Mouse (Mus musculus) embryo, embryonic 11 days (tissue): ENCODE measurements around the gene Ezr.

Experiments used
- DNase-seq: peaks from one replicate; pipeline ENCODE4 v3.0.0-alpha.2; 2015

The Ezr gene

DNA sequence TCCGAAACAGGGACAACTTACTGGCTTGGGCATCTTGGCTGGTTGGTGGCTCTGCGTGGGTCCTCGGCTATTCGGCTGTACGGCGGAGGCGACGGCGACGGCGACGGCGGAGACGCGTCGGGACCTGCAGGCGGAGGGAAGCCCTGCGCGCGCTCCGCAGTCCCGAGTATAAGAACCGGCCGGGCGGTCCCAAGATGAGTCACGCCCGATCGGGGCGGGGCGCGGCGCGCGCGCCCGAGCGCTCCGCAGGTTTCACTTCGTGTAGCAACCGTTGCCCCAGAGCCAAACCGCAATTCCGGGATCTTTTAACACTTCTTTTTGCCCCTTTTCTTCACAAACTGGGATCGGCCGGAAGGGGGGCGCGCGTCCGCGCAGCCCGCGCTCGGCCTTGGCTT is at the start of gene Ezr:
TSS of gene Ezr (minus strand) at position 174 of the 395 bp plus-strand sequence.
- DNase-seq: peak; percentile 92

DNA sequence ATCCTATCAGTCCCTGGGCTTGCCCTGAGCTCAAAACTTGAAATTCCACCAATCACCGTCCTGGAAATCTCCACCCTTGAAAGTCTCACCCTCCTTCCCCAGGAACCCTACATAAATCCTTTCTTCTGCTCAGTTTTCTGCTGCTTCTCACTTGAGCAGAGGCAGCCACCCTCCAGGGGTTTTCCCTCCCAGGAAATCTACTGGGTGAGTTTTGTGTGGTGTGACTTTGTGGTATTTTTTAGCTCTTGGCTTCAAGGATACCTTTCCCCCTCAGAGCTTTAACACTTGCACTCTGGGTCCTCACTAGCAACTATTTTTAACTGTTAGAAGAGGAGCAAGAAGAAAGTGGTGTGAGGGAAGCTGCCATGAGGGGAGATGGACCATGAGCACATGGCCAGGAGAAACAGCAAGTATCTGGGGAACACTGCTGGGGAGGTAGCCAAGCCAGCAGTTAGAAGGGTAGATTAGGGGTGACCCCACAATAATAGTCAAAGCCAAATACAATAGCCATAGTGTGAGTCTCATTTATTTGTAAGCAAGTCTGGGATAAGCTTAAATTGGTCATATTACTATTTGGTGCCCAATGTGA is 47.5 kb upstream of the Ezr start:
- DNase-seq: no peak

GRCm38 (mm10) chr17:6828531-6829150 is 46.1 kb upstream of the Ezr start:
- DNase-seq: no peak

DNA sequence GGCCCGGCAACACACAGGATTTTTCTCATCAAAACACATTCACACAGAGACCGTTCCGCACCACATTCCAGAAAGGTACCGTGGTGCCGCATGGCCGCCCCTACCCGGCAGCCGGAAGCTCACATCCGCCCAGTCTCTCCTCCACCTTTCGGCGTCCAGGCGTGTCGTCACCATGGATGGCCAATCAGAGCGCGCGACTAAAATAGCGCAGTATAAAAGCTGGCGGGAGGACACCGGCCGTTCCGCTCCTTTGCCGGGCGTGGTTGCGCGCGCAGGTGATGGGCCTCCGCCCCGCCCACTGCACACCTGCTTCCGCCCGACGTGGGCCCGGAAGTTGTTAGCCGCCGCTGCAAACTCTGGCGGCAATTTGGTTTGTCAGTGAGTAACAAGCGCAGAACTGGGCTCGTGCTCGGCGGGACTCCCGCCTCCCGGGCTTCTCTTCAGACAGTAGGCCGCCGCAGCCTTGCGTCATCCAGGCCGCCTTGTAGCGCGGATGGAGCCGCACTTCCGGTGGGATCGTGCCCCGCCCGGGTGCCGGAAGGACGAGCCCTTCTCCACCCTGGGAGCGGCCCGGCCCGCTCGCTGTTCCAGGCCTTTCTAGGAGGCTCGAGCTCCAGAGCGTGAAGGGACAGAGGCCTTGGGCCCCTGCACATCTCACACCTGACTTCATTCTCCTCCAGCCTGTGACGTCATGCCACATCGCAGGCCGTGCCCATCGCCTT is 45.3 kb upstream of the Ezr start:
- peak; percentile 97 for DNase-seq

- DNase-seq: no peak
Measured at GRCm38 (mm10) chr17:6827159-6827733, 44.7 kb upstream of the Ezr start.

DNA sequence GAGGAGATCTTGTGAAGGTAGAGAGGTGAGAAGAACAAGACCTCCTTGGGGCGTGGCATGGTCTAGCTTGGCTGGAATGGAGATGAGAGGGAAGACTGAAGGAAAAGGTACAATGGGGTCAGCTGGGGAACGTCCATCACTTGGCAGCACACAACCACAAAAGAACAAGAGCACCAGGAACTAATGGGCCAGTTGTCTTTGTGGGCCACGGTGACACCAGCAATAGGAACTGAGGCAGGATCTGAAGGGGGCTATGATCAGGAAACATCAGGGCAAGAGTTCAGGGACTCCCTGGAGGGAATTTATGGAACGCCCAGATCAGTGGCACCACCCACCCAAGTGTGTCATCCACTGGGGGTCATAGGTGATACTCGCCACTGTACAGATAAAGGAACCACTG is 34.2 kb upstream of the Ezr start:
- no peak for DNase-seq

- no peak for DNase-seq
Measured at GRCm38 (mm10) chr17:6816151-6816550, 33.6 kb upstream of the Ezr start.

DNA sequence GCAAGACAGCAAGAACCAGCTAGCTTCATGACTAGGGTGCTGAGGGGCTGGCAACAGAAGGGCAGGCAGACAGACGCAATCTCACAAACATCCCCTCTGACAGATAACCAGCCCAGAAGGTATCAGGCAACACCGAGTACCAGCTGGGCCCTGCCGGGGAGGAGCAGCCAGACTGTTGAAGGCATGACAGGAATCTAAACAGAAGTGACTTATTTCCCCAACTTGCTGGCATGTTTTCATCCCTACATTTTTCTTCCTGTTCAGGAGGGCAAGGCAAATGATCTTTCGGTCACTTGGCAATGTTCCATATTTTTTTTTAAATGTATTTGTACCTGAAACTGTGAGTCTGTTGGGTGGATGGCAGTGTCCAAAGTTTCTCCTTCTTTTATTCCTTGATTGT is 32.1 kb upstream of the Ezr start:
- DNase-seq: no peak

- peak; percentile 39 for DNase-seq
Measured at GRCm38 (mm10) chr17:6812851-6813191, 30.2 kb upstream of the Ezr start.

- peak; percentile 47 for DNase-seq
Measured at GRCm38 (mm10) chr17:6811931-6812850, 29.6 kb upstream of the Ezr start.

DNA sequence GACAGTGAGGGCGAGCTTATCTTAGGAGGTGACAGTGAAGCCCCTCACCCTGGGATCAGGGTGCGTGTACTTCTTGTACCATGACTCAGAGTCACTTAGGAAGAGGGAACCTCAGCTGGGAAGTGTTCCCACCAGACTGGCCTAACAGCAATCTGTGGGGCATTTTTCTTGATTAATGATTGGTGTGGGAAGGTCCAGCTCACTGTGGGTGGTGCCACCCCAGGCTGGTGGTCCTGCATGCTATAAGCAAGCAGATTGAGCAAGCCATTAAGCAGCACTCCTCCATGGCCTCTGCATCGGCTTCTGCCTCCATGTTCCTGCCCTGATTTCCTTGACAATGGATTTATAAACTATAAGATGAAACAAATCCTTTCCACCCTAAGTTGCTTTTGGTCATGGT is 26.7 kb upstream of the Ezr start:
- no peak for DNase-seq

DNA sequence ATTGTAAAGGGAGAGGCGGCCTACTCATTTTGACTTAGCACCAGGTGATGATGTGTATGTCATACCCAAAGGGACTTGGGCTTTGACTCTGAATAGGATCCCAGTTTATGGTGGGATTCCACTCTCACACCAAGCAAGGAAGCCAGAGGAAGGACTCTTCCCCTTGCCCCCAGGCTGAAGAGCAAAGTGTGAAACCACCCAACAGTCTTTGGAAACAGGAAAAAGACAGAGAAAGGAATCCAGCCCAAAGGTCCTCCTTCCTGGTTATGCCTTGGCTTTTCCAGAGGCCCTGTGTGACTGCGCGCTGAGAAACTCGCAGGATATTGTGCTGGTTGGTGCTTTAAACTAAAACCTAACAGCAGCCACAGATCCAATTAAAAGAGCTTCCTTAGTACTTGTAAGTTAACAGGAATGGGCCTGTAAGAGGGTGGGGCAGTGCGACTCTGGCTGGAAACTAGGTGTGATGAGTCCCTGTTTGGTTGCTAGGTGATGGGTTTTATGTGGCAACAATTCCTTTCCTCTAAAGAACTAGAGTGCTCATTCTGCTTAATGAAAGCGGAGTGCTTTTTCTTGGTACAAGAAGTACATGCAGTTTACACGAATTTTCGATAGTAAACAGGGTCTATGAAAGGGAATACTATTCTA is 26.1 kb upstream of the Ezr start:
- no peak for DNase-seq

DNA sequence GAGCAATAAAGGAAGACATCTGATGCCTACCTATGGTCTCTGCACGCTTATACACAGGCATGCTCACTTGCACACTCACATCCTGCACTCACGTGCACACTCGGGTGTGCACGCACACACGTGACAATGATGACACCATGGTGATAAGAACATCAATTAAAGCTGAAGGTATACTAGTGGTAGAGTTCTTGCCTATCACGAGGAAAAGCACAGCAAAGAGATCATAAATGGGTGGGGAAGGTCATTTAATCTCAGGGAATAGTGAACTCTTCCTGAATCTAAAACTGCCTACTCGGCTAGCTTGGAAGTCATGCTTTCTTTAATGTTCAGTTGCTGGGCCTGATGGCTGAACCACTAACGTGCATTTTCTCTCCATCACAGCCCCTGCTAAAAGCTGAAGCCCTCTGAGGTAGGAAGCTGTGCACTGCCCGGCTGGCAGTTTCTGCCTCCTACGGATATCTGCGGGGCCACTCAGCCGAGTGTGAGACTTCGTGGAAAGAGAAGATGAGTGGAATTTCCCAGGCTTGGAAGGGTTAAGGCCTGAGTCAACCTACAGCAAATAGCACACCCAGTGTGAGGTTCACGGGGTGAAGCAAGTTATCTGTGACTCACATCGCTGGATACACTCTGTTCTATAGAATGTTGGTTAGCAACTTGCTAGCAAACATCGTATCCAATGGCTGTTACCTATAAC is 25.4 kb upstream of the Ezr start:
- no peak for DNase-seq

DNA sequence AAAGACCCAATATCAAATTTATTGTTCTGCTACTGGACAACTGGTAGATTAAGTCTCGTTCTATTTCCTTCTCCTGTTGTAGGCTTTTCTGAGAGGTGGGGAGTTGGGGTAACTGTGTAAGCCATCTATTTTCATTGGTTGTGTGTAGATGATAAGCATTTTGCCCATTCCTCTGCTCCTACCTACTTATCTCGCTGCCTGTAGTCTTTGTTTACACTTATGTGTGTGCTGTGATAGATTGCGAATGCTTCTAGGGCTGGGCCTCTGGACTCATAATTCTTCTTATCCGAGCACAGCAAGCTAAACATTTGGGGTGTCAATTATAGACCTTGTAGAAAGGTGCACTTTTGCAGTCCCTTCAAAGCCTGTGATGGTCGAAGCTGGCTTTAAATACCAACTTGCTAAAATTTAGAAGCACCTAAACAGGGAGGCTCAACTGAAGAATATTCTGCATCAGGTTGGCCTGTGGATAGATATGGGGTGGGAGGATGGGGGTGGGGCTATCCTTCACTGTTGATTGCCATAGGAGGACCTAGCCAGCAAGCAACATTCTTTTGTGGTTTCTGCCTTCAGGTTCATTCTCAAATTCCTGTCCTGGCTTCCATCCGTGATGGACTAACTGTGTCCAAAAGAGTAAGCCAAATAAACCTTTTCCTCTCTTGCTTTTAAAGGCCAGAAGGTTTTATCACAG is 22.4 kb upstream of the Ezr start:
- no peak for DNase-seq

GRCm38 (mm10) chr17:6804111-6804510 is 21.5 kb upstream of the Ezr start:
- no peak for DNase-seq

DNA sequence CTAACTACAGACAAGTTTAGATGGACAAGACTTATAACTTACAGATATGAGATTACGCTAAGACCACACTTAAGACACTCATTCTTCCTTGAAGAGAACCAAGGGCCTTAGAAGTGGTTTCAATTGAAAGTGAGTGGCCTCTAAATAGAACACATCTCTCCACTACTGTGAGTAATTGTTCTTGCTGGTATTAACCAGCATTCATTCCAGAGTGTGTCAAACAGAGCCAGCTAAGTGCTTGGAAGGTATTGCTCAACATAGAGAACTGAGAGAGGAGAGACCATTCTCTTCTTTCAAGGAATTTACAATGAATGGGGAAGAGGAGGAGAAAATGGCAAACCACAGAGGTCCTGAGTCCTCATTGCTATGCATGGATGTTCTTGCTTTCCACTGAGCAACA is 21.0 kb upstream of the Ezr start:
- no peak for DNase-seq

DNA sequence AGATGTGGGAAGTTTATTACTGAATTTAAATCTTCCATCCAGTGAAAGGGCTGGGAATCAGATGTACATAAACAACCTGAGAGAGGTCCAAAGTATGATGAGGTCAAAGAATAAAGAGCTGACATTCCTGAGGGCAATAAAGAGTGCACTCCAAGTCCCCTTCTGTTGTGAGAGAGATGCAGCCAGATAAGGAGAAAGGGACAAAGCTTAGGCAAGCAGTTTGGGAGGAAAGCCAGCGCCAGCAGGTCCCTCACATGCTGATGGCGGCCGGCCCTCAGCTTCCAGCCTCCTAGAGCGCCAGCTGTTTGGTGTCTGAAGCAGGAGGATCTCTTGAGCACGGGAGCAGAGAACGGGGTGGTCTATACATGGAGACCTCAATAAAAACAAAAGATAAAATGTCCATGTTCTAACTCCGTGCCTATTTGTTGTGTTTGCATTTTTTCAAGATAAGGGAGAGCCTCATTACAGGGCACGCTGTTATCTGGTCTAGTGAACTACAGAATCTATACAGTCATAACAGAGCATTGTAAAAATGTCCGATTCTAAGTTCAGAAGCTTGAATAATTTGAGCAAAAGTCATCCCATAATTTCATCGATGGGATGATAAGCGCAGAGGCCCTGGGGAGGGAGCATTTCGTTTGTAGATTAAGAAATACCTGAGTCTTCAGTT is 15.9 kb upstream of the Ezr start:
- DNase-seq: no peak

- no peak for DNase-seq
Measured at GRCm38 (mm10) chr17:6797471-6797870, 14.9 kb upstream of the Ezr start.

DNA sequence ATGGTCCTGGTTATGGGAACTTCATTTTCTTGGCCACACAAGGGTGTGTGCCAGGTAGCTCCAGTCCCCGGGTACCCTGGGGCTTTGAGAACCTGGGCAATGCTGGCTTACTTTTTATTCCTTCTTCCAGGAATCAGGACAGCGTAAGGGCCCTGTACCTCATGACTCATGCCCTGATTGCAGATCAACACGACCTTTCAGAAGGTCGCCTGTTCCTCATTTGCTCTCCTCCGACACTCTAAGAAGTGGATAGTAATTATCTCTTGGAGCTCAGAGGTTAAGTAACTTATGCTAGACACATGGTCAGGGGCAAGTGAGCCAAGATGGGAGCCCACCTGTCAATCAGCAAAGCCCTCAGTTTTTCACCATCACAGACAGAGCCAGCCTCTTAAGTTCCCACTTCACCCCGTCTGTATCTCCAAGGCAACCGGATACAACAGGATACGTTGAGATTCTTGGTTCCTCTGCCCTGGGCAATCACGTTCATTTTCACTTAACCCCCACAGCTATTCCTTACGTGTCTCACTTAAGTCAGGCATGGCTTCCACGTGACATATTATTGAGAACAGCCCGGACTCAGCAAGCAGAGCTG is 11.7 kb upstream of the Ezr start:
- DNase-seq: no peak

DNA sequence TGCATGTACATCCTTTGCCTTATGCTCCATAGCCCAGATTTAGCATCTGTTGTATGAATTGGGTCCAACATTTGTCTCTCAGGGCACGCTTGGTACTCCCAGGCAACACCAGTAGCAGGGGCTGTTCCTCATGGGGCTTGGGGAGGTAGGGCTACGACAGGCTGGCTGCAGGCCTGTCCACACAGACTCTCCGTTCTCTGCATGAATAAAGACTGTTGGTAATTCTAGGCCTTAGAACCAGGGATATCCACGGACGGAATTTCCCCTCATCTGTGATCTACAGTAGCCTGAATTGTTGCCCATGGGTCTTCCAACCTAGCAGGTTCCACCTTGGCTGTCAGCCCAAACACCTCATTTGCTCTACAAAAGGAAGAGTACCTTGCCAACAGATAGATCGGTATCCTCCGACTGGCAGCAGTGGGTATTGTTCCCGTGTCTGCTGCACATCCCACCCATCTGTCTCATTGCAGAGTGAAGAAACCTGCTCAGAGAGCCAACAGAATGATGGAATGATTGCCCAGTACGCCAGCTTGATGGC is 7.1 kb upstream of the Ezr start:
- DNase-seq: no peak
